In genomic region chr3:130945861-130946449, GRCm38 (mm10) we compare ENCODE assay signal across 10 mouse cellular contexts.
DNase-seq lines count a peak whose midpoint lies in the region; ATAC-seq and TF ChIP-seq lines count a peak whose summit lies in the region.
"Had no signal": no experiment of that assay in that cellular context is flagged by ENCODE, and none has a peak within 500 bp of the region (broad histone marks: within the 10 kb centered on the region; RNA-seq: fewer than 3 reads in every experiment).

No protein-coding gene starts in this region.

- no peaks in the 10 kb centered on the region for H3K9me3 ChIP-seq in heart, embryonic 11.5 days (replicated peaks; ENCODE audit: control insufficient read depth, low read length)
- no peaks in the 10 kb centered on the region for H3K9me3 ChIP-seq in kidney, embryonic 16.5 days (ENCODE audit: low read length)
- H3K9me3 ChIP-seq in liver, embryonic 16.5 days (replicated peaks; ENCODE audit: control insufficient read depth, low read length), result no peaks in the 10 kb centered on the region

- H3K27ac ChIP-seq in spleen, adult 2 months (ENCODE audit: insufficient read depth, low read length), result peak overlapping the region; percentile 84
- peak overlapping the region; percentile 48; the same call in 1 of the 2 replicates for H3K27ac ChIP-seq in cortical plate, adult 2 months (ENCODE audit: insufficient read depth, low read length)
- peak overlapping the region; percentile 81 for H3K27ac ChIP-seq in heart, embryonic 11.5 days (ENCODE audit: low read depth, low read length)
- H3K27ac ChIP-seq in kidney, embryonic 16.5 days (ENCODE audit: low read length), result peak overlapping the region; percentile 76
- no peak overlapping the region for H3K27ac ChIP-seq in liver, embryonic 16.5 days (ENCODE audit: low read length)
- H3K27ac ChIP-seq in olfactory bulb, adult 2 months (ENCODE audit: insufficient read depth, low read depth, low read length), result peak overlapping the region; percentile 67
- H3K27ac ChIP-seq: macrophage had no signal

- peaks cover 8% of the 10 kb centered on the region for H3K4me1 ChIP-seq in spleen, adult 2 months (ENCODE audit: control insufficient read depth, insufficient read depth, insufficient read length)
- H3K4me1 ChIP-seq in cortical plate, adult 2 months (ENCODE audit: control insufficient read depth, insufficient read depth, low read length), result no peaks in the 10 kb centered on the region
- no peaks in the 10 kb centered on the region for H3K4me1 ChIP-seq in heart, embryonic 11.5 days (ENCODE audit: control insufficient read depth, insufficient read depth, low read length)
- peaks cover 17% of the 10 kb centered on the region for H3K4me1 ChIP-seq in kidney, embryonic 16.5 days (ENCODE audit: insufficient read depth, low read length)
- H3K4me1 ChIP-seq in liver, embryonic 16.5 days (ENCODE audit: control insufficient read depth, low read depth, low read length), result no peaks in the 10 kb centered on the region
- H3K4me1 ChIP-seq in olfactory bulb, adult 2 months (ENCODE audit: control insufficient read depth, insufficient read depth, low read length), result peaks cover 10% of the 10 kb centered on the region

- DNase-seq in spleen, adult 2 months (ENCODE audit: low read depth in 1 of 2, low spot score in 2 of 2), result no peak
- DNase-seq in spleen, postnatal 10 days (ENCODE audit: low spot score in 2 of 2), result no peak
- no peak for DNase-seq in spleen, postnatal 14 days (ENCODE audit: low spot score in 2 of 2)

- TF ChIP-seq CTCF in spleen, adult 2 months (IDR thresholded peaks at IDR 0.05; ENCODE audit: extremely low read depth, insufficient read depth, insufficient read length, insufficient replicate concordance), result no peak
- TF ChIP-seq CTCF in cortical plate, adult 2 months (IDR thresholded peaks at IDR 0.05; ENCODE audit: extremely low read depth, insufficient read depth, low read length), result no peak
- TF ChIP-seq CTCF in olfactory bulb, adult 2 months (IDR thresholded peaks at IDR 0.05; ENCODE audit: insufficient read depth, low read depth, low read length), result no peak

- TF ChIP-seq POLR2A in spleen, adult 2 months (IDR thresholded peaks at IDR 0.05; ENCODE audit: low read depth, low read length), result no peak
- no peak for TF ChIP-seq POLR2A in cortical plate, adult 2 months (IDR thresholded peaks at IDR 0.05; ENCODE audit: extremely low read depth, insufficient read depth, low read length)
- TF ChIP-seq POLR2A in olfactory bulb, adult 2 months (IDR thresholded peaks at IDR 0.05; ENCODE audit: insufficient read depth, low read depth, low read length), result no peak

- peak overlapping the region; percentile 76 for H3K9ac ChIP-seq in heart, embryonic 11.5 days (ENCODE audit: low read depth, low read length)
- peak overlapping the region; percentile 71 for H3K9ac ChIP-seq in kidney, embryonic 16.5 days (replicated peaks; ENCODE audit: low read length)
- no peak overlapping the region for H3K9ac ChIP-seq in liver, embryonic 16.5 days (ENCODE audit: low read depth, low read length)

- ATAC-seq in heart, embryonic 11.5 days (replicated peaks; ENCODE audit: insufficient number of reproducible peaks, low FRiP score, low TSS enrichment), result peak; percentile 76; the same call in 1 of the 2 replicates
- peak; percentile 81 for ATAC-seq in kidney, embryonic 16.5 days (ENCODE audit: low FRiP score, low TSS enrichment)
- ATAC-seq in liver, embryonic 16.5 days (ENCODE audit: low read depth), result no peak
- ATAC-seq: Patski had no signal

- WGBS in spleen, adult 2 months, result 4% methylated on average over 25 of the region's 25 CpGs
- WGBS in heart, embryonic 11.5 days (ENCODE audit: insufficient replicate concordance), result under 1% methylated on average over 25 of the region's 25 CpGs
- under 1% methylated on average over 25 of the region's 25 CpGs for WGBS in kidney, embryonic 16.5 days
- under 1% methylated on average over 25 of the region's 25 CpGs for WGBS in liver, embryonic 16.5 days (ENCODE audit: insufficient replicate concordance)
- 3% methylated on average over 25 of the region's 25 CpGs for WGBS in olfactory bulb, adult 2 months

- peak overlapping the region; percentile 37 for H3K4me3 ChIP-seq in spleen, adult 2 months (ENCODE audit: extremely low read depth, insufficient read depth, insufficient read length)
- peak overlapping the region; percentile 37 for H3K4me3 ChIP-seq in cortical plate, adult 2 months (ENCODE audit: insufficient read depth, low read length)
- peak overlapping the region; percentile 35 for H3K4me3 ChIP-seq in heart, embryonic 11.5 days (ENCODE audit: low read depth, low read length)
- H3K4me3 ChIP-seq in kidney, embryonic 16.5 days (ENCODE audit: low read length), result peak overlapping the region; percentile 47
- peak overlapping the region; percentile 4 for H3K4me3 ChIP-seq in liver, embryonic 16.5 days (ENCODE audit: low read depth, low read length)
- peak overlapping the region; percentile 47 for H3K4me3 ChIP-seq in olfactory bulb, adult 2 months (ENCODE audit: insufficient read depth, low read depth, low read length)

- no peaks in the 10 kb centered on the region for H3K36me3 ChIP-seq in spleen, adult 2 months (ENCODE audit: control insufficient read depth, insufficient read depth, low read length)
- no peaks in the 10 kb centered on the region for H3K36me3 ChIP-seq in heart, embryonic 11.5 days (ENCODE audit: control insufficient read depth, insufficient read depth, low read length)
- no peaks in the 10 kb centered on the region for H3K36me3 ChIP-seq in kidney, embryonic 16.5 days (ENCODE audit: insufficient read depth, low read length)
- H3K36me3 ChIP-seq in liver, embryonic 16.5 days (ENCODE audit: control insufficient read depth, insufficient read depth), result no peaks in the 10 kb centered on the region

- H3K4me2 ChIP-seq in heart, embryonic 11.5 days, result peak overlapping the region; percentile 67
- peak overlapping the region; percentile 83 for H3K4me2 ChIP-seq in kidney, embryonic 16.5 days (replicated peaks; ENCODE audit: low read depth, low read length)
- peak overlapping the region; percentile 39 for H3K4me2 ChIP-seq in liver, embryonic 16.5 days (ENCODE audit: low read depth, low read length)

- H3K27me3 ChIP-seq in spleen, adult 2 months (ENCODE audit: control insufficient read depth, insufficient read depth, low read length), result no peaks in the 10 kb centered on the region; the same call in 1 of the 2 replicates
- H3K27me3 ChIP-seq in heart, embryonic 11.5 days (ENCODE audit: control insufficient read depth, insufficient read depth, low read length), result no peaks in the 10 kb centered on the region
- H3K27me3 ChIP-seq in kidney, embryonic 16.5 days (ENCODE audit: insufficient read depth, low read length), result no peaks in the 10 kb centered on the region
- H3K27me3 ChIP-seq in liver, embryonic 16.5 days (ENCODE audit: control insufficient read depth, insufficient read depth, low read depth, low read length), result no peaks in the 10 kb centered on the region; the same call in none of the 2 replicates
- H3K27me3 ChIP-seq: Patski had no signal
